Mouse (Mus musculus) testis, adult 2 months (tissue): ENCODE results near the gene Sept6.

Source experiments
- CTCF ChIP-seq: fragments of 200-500 bp; IDR thresholded peaks from 2 replicates; pipeline ENCODE4 v1.5.1; 2012; ENCODE audit warnings: low read depth, mild to moderate bottlenecking, inconsistent platforms, low read length, moderate library complexity; ENCODE audit not compliant: control insufficient read depth, insufficient read depth, insufficient replicate concordance
- POLR2A ChIP-seq: fragments of 200-500 bp; IDR thresholded peaks from 2 replicates; pipeline ENCODE4 v1.6.1; 2012; ENCODE audit warnings: low read depth, mild to moderate bottlenecking, inconsistent platforms, low read length, moderate library complexity; ENCODE audit not compliant: control insufficient read depth

DNA sequence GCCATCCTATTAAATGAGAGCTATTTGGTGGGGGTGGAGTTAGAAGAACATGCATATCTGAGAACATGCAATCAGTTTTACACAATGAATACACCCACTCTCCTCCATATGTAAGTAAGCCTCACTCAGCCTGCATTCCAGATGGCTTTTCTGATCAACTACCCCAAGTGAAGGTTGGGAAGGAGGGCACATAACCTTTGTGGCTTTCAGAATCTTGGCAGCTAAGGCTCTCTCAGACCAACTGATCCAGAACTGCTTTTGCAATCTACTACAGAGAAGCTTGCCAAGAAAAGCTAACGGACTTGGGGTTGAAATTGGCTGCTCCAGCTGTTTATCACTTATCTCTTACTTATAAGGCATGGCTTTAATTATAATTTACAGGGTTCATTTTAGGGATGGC lies 73.8 kb downstream of the Sept6 start:
- no peak for TF ChIP-seq CTCF
- TF ChIP-seq POLR2A: no peak
